Mouse (Mus musculus) liver, embryonic 13.5 days (tissue): ENCODE measurements around the gene Nodal. TPM values are rescaled to one million over a fixed set of nuclear protein-coding genes. Genes with fewer than 3 reads are reported as not detected.

Experiments
- ATAC-seq: fragments of 200-750 bp; cut with Nextera tagmentation; 2 replicates; pipeline ENCODE4 v1.8.0; 2017; ENCODE audit warnings: low read depth, mild to moderate bottlenecking, moderate number of reproducible peaks, moderate library complexity
- DNase-seq: peaks from one replicate; pipeline ENCODE4 v3.0.0; 2022
- H3K27ac ChIP-seq: fragments of 300-500 bp; sonication (generic); 2 replicates; pipeline ENCODE4 v1.5.1; 2015; ENCODE audit warnings: moderate library complexity, mild to moderate bottlenecking, inconsistent platforms
- H3K27me3 ChIP-seq: fragments of 300-500 bp; sonication (generic); 2 replicates; pipeline ENCODE4 v1.6.1; 2015; ENCODE audit warnings: mild to moderate bottlenecking, inconsistent platforms
- H3K36me3 ChIP-seq: fragments of 300-500 bp; sonication (generic); 2 replicates; pipeline ENCODE4 v1.6.1; 2015; ENCODE audit warnings: mild to moderate bottlenecking, inconsistent platforms
- H3K4me1 ChIP-seq: fragments of 300-500 bp; sonication (generic); replicated peaks from 2 replicates; pipeline ENCODE4 v1.6.1; 2015; ENCODE audit warnings: inconsistent platforms
- H3K4me2 ChIP-seq: fragments of 300-500 bp; sonication (generic); 2 replicates; pipeline ENCODE4 v1.6.1; 2015; ENCODE audit warnings: inconsistent platforms, mild to moderate bottlenecking, moderate library complexity
- H3K4me3 ChIP-seq: fragments of 300-500 bp; sonication (generic); replicated peaks from 2 replicates; pipeline ENCODE4 v1.5.1; 2015; ENCODE audit warnings: mild to moderate bottlenecking, inconsistent platforms
- H3K9ac ChIP-seq: fragments of 300-500 bp; sonication (generic); 2 replicates; pipeline ENCODE4 v1.6.1; 2015; ENCODE audit warnings: mild to moderate bottlenecking, inconsistent platforms
- H3K9me3 ChIP-seq: fragments of 300-500 bp; sonication (generic); replicated peaks from 2 replicates; pipeline ENCODE4 v1.6.1; 2016; ENCODE audit warnings: inconsistent platforms
- WGBS: fragments of 180-500 bp; shearing (Covaris S2); methylation state at CpG from one replicate; pipeline ENCODE4 v1.1.7; 2015; ENCODE audit not compliant: insufficient replicate concordance; 5-methylcytosine and 5-hydroxymethylcytosine counted together
- polyA plus RNA-seq: library from polyadenylated mRNA; unstranded; fragments of >200 nt; fragmentation: Nextera tagmentation; extraction: Ambion mirVana; gene quantifications from 2 replicates; pipeline ENCODE4 v1.2.1, GENCODE M21; 2015

Gene Nodal
- polyA plus RNA-seq: 0.46 and 0.50 TPM in 2 replicates

DNA sequence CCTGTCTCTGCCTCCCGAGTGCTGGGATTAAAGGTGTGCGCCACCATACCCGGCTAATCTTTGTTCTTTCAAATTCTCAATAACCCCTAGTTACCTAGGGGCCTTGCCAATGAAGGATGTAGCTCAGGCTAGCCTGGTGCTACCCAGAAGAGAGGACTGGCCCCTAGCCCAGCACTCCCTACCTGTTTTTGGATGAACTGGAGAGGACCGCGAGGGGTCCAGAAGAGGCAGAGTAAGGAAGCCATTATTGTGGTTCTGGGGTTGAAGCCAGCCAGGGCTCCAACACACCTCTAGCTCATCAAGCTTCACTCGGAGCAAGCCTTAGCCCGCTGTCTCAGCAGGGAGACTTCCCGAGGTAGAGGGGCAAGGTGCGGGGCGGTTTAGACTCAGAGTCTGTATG is at the start of gene Nodal:
TSS of gene Nodal (plus strand) at position 301 of the 400 bp plus-strand sequence.
- DNase-seq (no peak), ATAC-seq (no peak)
- peak within 1 kb of the TSS; percentile 68 for H3K4me2 ChIP-seq
- H3K9ac ChIP-seq: peak within 1 kb of the TSS; percentile 49
- H3K36me3 ChIP-seq: no peaks in the 10 kb centered on the region
- peak within 1 kb of the TSS; percentile 53 for H3K4me3 ChIP-seq
- peaks cover 60% of the 10 kb centered on the region for H3K27me3 ChIP-seq
- H3K4me1 ChIP-seq: peaks cover 70% of the 10 kb centered on the region
- no peaks in the 10 kb centered on the region for H3K9me3 ChIP-seq
- no peak within 1 kb of the TSS for H3K27ac ChIP-seq
- WGBS: 25% methylated on average over 10 of the region's 10 CpGs

DNA sequence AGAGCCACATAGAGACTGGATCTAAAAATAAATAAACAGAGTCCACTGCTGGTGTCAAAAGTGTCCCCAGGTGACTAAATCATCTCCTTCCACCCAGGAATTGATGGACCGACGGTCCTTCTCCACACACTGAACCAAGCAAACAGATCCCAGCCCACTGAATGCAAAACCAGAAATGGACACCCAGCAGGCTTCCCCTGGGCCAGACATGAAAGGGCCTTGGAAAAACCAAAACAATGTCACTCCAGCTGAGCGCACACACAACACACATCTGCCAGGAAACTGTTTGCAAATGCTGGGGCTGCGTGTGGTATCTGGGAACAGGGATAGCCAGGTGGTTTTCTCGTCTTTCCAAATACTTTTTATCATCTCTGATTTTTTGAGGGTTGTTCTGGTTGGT is 48.0 kb upstream of the Nodal start:
- H3K27ac ChIP-seq: no peak overlapping the region
- 57% methylated on average over 5 of the region's 5 CpGs for WGBS
- no peaks in the 10 kb centered on the region for H3K27me3 ChIP-seq
- DNase-seq (no peak), ATAC-seq (no peak)
- no peak overlapping the region for H3K4me2 ChIP-seq
- H3K4me1 ChIP-seq: peaks cover 36% of the 10 kb centered on the region
- H3K9ac ChIP-seq: no peak overlapping the region
- H3K4me3 ChIP-seq: no peak overlapping the region
- H3K9me3 ChIP-seq: no peaks in the 10 kb centered on the region
- no peaks in the 10 kb centered on the region for H3K36me3 ChIP-seq

DNA sequence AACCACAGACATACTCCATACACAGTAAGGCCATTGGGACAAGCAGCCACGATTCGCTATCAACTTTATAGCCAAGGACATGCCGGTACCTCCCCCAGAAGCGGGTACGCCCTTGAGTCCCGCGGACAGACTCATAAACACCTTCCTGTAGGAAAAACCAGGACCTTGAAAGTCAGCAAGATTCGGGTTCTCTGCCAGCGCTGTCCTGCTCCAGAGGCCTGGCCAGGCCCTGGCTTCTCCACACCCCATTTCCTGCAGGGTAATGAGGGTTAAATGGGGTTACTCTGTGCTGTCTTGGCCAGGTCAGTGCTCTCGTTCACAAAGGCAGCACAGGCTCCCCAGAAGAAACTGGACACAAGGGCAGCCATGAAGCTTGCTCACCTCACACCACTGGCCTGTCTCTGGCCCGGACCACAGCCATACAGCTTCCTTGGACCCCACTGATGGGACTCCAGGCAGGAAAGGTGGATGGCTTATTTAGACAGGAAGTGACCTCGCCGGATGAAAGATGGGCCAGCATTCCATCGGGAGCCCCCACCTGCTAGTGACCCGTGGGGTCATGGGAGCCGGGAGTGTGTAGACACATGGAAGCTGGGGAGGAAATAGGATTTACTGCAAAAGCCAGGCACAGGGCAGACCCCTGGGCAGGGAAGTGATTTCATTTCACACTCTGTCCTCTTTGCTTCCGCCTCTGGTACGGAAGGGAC is 47.3 kb upstream of the Nodal start:
- H3K27ac ChIP-seq: no peak overlapping the region; the same call in 1 of the 2 replicates
- no peaks in the 10 kb centered on the region for H3K36me3 ChIP-seq
- no peaks in the 10 kb centered on the region for H3K9me3 ChIP-seq
- H3K4me3 ChIP-seq: no peak overlapping the region
- DNase-seq (no peak), ATAC-seq (no peak)
- H3K4me2 ChIP-seq: no peak overlapping the region
- 60% methylated on average over 18 of the region's 18 CpGs for WGBS
- no peaks in the 10 kb centered on the region for H3K27me3 ChIP-seq
- H3K4me1 ChIP-seq: peaks cover 42% of the 10 kb centered on the region
- no peak overlapping the region for H3K9ac ChIP-seq

DNA sequence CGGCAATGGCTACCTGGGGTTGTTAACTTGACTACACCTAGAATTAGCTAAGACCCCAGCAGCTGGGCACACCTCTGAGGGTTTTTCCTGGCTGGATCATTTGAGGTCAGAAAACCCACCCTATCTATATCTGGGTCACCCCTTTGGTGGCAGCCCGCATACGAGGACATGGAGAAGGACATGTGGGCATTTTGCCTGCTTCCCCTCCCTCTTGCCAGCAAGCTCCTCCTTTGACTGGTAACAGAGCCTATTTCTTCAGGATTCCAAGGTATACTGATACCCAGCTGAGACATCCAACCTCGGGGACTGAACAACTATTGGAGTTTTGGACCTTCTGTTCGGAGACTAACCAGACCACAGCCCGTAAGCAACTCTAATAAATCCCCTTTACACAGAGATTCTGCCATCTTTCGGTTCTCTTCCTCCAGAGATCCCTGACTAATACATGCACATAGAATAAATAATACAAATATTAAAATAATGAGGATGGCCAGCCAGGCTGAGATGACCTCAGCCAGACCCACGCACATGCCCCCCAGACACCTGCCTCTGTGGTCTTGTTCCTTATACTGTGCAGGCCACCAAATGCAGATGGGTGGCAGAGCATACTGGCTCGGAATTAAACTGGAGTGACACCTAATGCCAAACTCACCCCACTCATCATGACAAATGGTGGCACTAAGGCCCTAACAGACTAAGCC is 45.7 kb upstream of the Nodal start:
- H3K4me3 ChIP-seq: no peak overlapping the region
- 69% methylated on average over 9 of the region's 9 CpGs for WGBS
- no peaks in the 10 kb centered on the region for H3K27me3 ChIP-seq
- H3K9me3 ChIP-seq: no peaks in the 10 kb centered on the region
- no peak for DNase-seq
- peaks cover 45% of the 10 kb centered on the region for H3K4me1 ChIP-seq
- ATAC-seq: no peak
- no peak overlapping the region for H3K9ac ChIP-seq
- H3K27ac ChIP-seq: no peak overlapping the region
- H3K36me3 ChIP-seq: no peaks in the 10 kb centered on the region
- H3K4me2 ChIP-seq: no peak overlapping the region

DNA sequence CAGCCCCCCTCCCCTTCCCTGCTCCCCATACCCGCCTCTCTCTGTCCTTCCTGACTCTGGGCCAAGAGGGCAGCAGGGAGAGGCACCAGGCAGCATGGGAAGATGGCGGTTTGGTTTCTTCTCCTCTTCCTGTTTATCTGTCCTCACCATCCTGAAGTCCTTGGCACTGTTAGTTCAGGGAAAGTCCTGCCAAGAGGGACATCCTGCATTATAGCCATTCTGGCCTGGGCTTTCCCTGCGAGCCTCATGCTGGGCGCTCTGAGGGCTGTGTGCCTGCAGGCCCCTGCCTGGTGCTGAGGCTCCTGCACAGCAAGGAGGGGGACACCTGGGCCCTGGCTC is 45.2 kb upstream of the Nodal start:
- H3K4me1 ChIP-seq: peaks cover 45% of the 10 kb centered on the region
- WGBS: 54% methylated on average over 4 of the region's 4 CpGs
- H3K9me3 ChIP-seq: no peaks in the 10 kb centered on the region
- no peak for DNase-seq
- no peak overlapping the region for H3K4me2 ChIP-seq
- H3K9ac ChIP-seq: no peak overlapping the region
- ATAC-seq: no peak
- no peak overlapping the region for H3K4me3 ChIP-seq
- H3K27ac ChIP-seq: no peak overlapping the region
- H3K27me3 ChIP-seq: no peaks in the 10 kb centered on the region
- no peaks in the 10 kb centered on the region for H3K36me3 ChIP-seq

DNA sequence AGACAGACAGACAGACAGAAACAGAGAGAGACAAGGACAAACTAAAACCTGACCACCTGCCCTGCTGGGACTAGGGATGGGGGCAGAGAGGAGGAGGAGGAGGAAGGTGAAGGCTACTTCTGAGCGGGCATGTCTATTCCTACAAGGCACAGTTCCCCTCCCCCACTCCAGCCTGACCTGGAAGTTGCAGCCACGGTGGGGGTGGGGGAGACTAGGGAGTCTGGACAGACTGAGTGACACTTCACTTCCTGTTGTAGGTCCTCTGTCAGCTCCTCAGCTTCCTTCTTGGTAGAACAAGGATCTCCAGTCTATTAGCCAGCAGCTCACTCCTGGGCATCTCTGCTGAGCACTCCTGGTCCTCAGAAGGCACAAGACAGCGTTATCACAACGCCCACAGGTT is 43.7 kb upstream of the Nodal start:
- peak; percentile 24; the same call in 1 of the 2 replicates for ATAC-seq
- Histone ChIP-seq H3K4me3 (no peak overlapping the region), H3K9me3 (no peaks in the 10 kb centered on the region), H3K4me2 (no peak overlapping the region), H3K9ac (no peak overlapping the region), H3K27me3 (no peaks in the 10 kb centered on the region), H3K4me1 (peaks cover 54% of the 10 kb centered on the region), H3K27ac (no peak overlapping the region), H3K36me3 (no peaks in the 10 kb centered on the region)
- 18% methylated on average over 4 of the region's 4 CpGs for WGBS
- DNase-seq: peak; percentile 11

DNA sequence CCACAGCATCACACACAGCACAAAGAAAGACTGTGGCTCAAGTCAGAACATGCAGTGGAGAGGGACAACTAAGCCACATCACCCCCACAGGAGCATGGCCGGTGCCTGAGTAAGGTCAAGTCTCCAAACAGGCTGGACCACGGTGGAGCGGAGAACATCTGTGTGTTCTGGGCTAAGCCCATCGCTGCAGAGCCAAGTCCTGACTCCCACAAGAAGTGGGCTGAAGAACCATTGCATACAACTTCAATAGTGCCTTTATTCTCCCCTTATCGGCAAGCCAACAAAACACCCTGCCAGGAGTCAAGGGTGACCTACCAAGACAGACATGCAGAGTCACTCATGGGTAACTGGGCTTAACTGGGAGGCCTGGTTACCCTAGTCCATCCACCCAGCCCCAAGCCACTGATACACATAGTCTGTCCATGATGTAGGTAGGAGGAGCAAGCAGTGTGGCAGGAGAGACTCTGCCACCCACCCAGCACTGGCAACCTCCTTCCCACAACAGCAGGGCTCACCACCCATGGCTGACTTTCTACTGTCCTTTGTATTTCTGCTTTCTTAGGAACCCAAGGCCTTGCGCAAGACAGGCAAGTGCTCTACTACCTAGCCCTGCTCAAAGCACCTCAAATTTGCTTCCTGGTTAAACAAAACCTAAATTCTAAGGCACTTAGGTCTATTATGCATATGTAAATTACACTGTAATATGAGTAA is 42.8 kb upstream of the Nodal start:
- no peaks in the 10 kb centered on the region for H3K36me3 ChIP-seq
- ATAC-seq (no peak), DNase-seq (no peak)
- H3K4me2 ChIP-seq: no peak overlapping the region
- H3K27me3 ChIP-seq: peaks cover 7% of the 10 kb centered on the region
- peaks cover 61% of the 10 kb centered on the region for H3K4me1 ChIP-seq
- H3K9me3 ChIP-seq: no peaks in the 10 kb centered on the region
- WGBS: 64% methylated on average over 6 of the region's 6 CpGs
- H3K9ac ChIP-seq: no peak overlapping the region
- no peak overlapping the region for H3K27ac ChIP-seq
- no peak overlapping the region for H3K4me3 ChIP-seq

DNA sequence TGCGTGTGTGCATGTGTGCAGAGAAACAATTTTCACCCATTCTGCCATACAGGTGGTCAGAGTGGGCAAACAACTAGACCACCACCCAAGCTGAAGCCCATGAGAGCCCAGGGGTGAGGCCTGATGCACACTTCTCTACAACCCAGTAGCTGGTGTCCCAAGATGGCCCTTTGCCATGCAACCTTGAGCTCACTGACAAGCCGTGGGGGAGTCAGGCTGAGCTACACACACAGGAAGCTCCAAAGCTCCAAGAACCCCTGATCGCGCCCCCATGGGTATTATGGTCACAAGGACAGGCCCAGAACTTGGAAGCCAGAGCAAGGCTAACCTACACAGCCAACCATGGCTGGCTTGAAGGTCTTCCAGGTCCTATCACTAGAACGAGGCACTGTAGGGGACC is 39.7 kb upstream of the Nodal start:
- no peaks in the 10 kb centered on the region for H3K36me3 ChIP-seq
- H3K4me2 ChIP-seq: no peak overlapping the region
- WGBS: 68% methylated on average over 5 of the region's 5 CpGs
- ATAC-seq (no peak), DNase-seq (no peak)
- no peak overlapping the region for H3K4me3 ChIP-seq
- peaks cover 69% of the 10 kb centered on the region for H3K4me1 ChIP-seq
- no peak overlapping the region for H3K27ac ChIP-seq
- peaks cover 38% of the 10 kb centered on the region for H3K27me3 ChIP-seq
- no peaks in the 10 kb centered on the region for H3K9me3 ChIP-seq
- H3K9ac ChIP-seq: no peak overlapping the region

DNA sequence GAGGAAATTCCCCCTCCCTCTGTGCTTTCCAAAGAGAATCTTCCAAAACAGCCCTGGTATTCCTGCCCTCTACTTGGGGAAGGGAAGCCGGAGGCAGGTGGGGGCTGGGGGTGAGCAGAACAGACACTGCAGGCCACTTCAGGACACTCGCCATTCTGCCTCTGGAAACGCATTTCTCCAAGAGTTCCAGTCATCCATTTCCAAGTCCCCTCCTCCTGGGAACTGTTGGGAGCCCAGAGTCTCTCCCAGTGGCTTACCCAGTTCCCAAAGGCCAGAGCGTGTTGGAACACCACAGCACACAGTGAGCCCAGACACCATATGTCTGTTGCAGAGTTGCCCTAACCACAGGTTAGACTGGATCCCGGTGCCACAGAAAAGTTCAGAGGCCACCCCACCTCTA is 39.1 kb upstream of the Nodal start:
- no peaks in the 10 kb centered on the region for H3K9me3 ChIP-seq
- peaks cover 44% of the 10 kb centered on the region for H3K27me3 ChIP-seq
- DNase-seq (no peak), ATAC-seq (no peak)
- H3K4me2 ChIP-seq: no peak overlapping the region
- H3K9ac ChIP-seq: no peak overlapping the region
- no peaks in the 10 kb centered on the region for H3K36me3 ChIP-seq
- H3K4me1 ChIP-seq: peaks cover 72% of the 10 kb centered on the region
- no peak overlapping the region for H3K4me3 ChIP-seq
- no peak overlapping the region for H3K27ac ChIP-seq
- 66% methylated on average over 5 of the region's 5 CpGs for WGBS

DNA sequence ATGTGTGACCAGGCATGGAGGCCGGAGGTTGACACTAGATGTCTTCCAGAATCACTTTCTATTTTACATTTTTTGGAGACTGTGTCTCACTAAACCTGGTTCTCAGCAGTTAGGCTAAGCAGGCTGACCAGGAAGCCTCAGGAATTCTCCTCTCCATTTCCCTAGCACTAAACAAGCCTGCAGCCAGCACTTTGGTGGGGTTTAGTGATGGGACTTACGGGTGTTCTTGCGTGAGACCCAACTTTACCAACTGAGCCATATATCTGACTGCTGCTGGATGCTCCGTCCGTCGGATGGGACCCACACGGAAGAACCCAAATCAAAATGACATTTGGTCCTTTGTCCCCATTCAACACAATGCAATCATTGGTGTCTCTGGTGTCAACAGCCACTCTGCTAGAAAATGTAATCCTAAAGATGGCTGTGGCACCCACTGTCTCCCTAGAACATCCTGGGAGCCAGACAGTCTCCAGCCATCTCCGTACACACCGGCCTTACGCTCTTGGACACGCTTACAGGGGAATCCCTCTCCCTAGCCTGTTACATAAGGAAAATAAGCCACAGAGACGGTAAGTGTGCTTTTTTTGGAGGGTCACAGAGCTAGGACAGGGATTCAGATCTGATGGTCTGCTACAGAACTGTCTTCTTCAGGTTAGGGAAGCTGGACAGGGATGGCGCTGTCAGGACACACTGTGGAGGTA is 38.3 kb upstream of the Nodal start:
- DNase-seq (no peak), ATAC-seq (no peak)
- Histone ChIP-seq H3K4me1 (peaks cover 68% of the 10 kb centered on the region), H3K27me3 (peaks cover 52% of the 10 kb centered on the region), H3K36me3 (no peaks in the 10 kb centered on the region), H3K4me3 (no peak overlapping the region), H3K4me2 (0 out of 2 replicates have a peak overlapping the region, but pooled peaks have one; percentile 75), H3K9me3 (no peaks in the 10 kb centered on the region), H3K27ac (no peak overlapping the region), H3K9ac (no peak overlapping the region)
- 79% methylated on average over 13 of the region's 13 CpGs for WGBS

DNA sequence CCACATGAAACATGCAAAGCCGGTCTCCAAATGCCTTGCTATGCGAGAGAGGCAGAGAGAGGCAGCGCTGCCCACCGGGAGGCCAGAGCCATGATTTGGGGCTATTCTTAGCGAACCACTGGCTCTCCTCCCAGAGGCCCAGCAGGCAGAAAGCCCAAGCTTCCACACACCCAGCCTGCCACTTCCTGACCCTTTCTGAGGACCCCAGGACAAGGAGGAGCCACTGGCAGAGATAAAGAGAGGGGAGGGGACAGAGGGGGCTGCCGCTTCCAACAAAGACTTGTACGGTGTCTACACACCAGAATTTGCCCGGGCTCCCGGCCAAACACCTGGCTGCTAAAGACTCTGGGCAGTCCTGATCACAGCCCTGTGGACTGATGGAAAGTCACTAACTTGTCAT is 37.6 kb upstream of the Nodal start:
- H3K9me3 ChIP-seq: no peaks in the 10 kb centered on the region
- WGBS: 10% methylated on average over 9 of the region's 9 CpGs
- no peak overlapping the region for H3K4me3 ChIP-seq
- ATAC-seq (no peak), DNase-seq (no peak)
- H3K36me3 ChIP-seq: no peaks in the 10 kb centered on the region
- H3K4me1 ChIP-seq: peaks cover 61% of the 10 kb centered on the region
- 0 out of 2 replicates have a peak overlapping the region, but pooled peaks have one; percentile 26 for H3K27ac ChIP-seq
- peaks cover 59% of the 10 kb centered on the region for H3K27me3 ChIP-seq
- H3K4me2 ChIP-seq: peak overlapping the region; percentile 75; the same call in 1 of the 2 replicates
- H3K9ac ChIP-seq: no peak overlapping the region
